Mouse (Mus musculus) forebrain, embryonic 12.5 days (tissue): ENCODE measurements around the gene Islr2. TPM values are rescaled to one million over a fixed set of nuclear protein-coding genes. Genes with fewer than 3 reads are reported as not detected.
"Not testable (repeated sequence)": the region's sequence is repeated elsewhere in the genome, so short reads cannot be mapped to it uniquely, and the experiment has no call there.

ENCODE experiments used
- ATAC-seq: fragments of 200-750 bp; cut with Nextera tagmentation; 2 replicates; pipeline ENCODE4 v1.8.0; 2017; ENCODE audit warnings: moderate TSS enrichment; ENCODE audit not compliant: low FRiP score
- H3K27ac ChIP-seq: fragments of 300-500 bp; sonication (generic); 2 replicates; pipeline ENCODE4 v1.5.1; 2016; ENCODE audit warnings: mild to moderate bottlenecking
- H3K27me3 ChIP-seq: fragments of 300-500 bp; sonication (generic); 2 replicates; pipeline ENCODE4 v1.6.1; 2016; ENCODE audit warnings: mild to moderate bottlenecking
- H3K36me3 ChIP-seq: fragments of 300-500 bp; sonication (generic); replicated peaks from 2 replicates; pipeline ENCODE4 v1.6.1; 2016; ENCODE audit warnings: mild to moderate bottlenecking
- H3K4me1 ChIP-seq: fragments of 300-500 bp; sonication (generic); 2 replicates; pipeline ENCODE4 v1.6.1; 2016
- H3K4me2 ChIP-seq: fragments of 300-500 bp; sonication (generic); 2 replicates; pipeline ENCODE4 v1.6.1; 2016; ENCODE audit warnings: mild to moderate bottlenecking, moderate library complexity
- H3K4me3 ChIP-seq: fragments of 300-500 bp; sonication (generic); replicated peaks from 2 replicates; pipeline ENCODE4 v1.5.1; 2016; ENCODE audit warnings: mild to moderate bottlenecking
- H3K9ac ChIP-seq: fragments of 300-500 bp; sonication (generic); 2 replicates; pipeline ENCODE4 v1.6.1; 2016; ENCODE audit warnings: mild to moderate bottlenecking
- H3K9me3 ChIP-seq: fragments of 300-500 bp; sonication (generic); 2 replicates; pipeline ENCODE4 v1.6.1; 2016
- WGBS: fragments of 180-500 bp; shearing (Covaris S2); methylation state at CpG from one replicate; pipeline ENCODE4 v1.1.7; 2016; 5-methylcytosine and 5-hydroxymethylcytosine counted together
- polyA plus RNA-seq: library from polyadenylated mRNA; unstranded; fragments of >200 nt; fragmentation: Nextera tagmentation; extraction: Ambion mirVana; gene quantifications from 2 replicates; pipeline ENCODE4 v1.2.1, GENCODE M21; 2016

Gene Islr2
- 52.3 and 60.8 TPM in 2 replicates for polyA plus RNA-seq

DNA sequence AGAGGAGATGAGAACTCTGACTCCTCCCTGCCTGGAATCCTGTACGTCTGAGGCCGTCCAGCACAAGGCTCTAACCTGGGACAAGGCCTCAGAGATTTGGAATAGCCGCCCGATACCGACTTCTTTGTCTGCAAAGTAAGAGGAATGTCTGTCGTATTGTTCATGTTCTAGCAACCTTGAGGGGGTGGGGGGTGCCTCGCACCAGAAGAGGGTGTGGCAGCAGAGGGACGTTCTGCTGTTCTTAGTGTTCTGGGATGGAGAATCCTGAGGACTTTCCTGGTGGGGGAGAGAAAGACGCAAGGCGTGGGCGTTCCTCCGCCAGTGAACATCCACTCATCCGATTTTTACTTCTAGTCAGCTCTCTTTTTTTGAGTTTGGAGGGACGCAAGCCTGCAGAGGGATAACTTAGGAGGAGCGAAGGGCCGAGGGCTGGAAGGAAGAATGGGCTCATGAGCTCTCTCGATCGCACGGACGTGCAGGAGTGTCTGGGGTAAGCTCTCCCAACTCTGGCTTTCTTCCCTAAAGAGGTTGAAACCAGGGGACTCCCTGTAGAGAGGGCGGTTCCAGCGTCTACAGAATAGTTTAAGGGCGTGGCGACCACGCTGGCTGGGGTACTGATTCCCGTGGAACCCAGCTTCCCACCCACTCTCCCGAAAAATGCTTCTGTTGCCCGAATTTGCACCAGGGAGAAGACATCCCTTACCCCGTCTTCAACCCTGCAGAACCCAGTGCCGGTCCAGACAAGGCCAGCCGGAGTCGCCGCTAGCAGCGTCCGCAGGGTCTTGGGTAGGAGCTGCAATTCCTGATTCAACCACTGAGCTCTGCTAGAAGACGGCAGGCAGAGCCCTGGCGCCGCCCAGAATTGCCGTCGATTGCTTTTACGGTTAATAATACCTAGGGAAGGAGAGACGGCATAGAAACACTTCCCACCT, at the start of gene Islr2, which contains the start of gene Islr:
Islr2 (minus strand) TSS at position 804 of the 932 bp plus-strand sequence.
Islr (minus strand) TSS at position 791 of the 932 bp plus-strand sequence.
- Histone ChIP-seq H3K36me3 (no peaks in the 10 kb centered on the region), H3K27me3 (peaks cover 53% of the 10 kb centered on the region), H3K4me1 (peaks cover 62% of the 10 kb centered on the region), H3K4me3 (peak within 1 kb of the TSS; percentile 43), H3K27ac (peak within 1 kb of the TSS; percentile 91), H3K4me2 (peak within 1 kb of the TSS; percentile 63), H3K9ac (peak within 1 kb of the TSS; percentile 69), H3K9me3 (no peaks in the 10 kb centered on the region)
- peak; percentile 62 for ATAC-seq
- WGBS: 1% methylated on average over 42 of the region's 42 CpGs

DNA sequence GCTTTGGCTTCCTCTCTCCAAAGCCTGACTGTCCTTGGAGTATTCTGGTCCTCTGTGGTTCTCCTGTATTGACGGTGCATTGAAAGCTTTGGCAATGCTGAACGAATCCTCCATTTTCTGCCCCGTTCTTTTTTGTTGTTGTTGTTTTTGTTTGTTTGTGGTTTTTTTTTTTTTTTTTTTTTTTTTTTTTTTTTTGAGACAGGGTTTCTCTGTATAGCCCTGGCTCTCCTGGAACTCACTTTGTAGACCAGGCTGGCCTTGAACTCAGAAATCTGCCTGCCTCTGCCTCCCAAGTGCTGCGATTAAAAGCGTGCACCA, 49.6 kb upstream of the Islr2 start:
- H3K36me3 ChIP-seq: peaks cover 23% of the 10 kb centered on the region
- H3K4me3 ChIP-seq: peak overlapping the region; percentile 70
- H3K9me3 ChIP-seq, H3K27me3 ChIP-seq, ATAC-seq: not testable (repeated sequence)
- 0 out of 2 replicates have a peak overlapping the region, but pooled peaks have one; percentile 65 for H3K27ac ChIP-seq
- peak overlapping the region; percentile 78 for H3K4me2 ChIP-seq
- H3K9ac ChIP-seq: peak overlapping the region; percentile 88
- WGBS: 72% methylated on average over 5 of the region's 5 CpGs
- peaks cover 32% of the 10 kb centered on the region for H3K4me1 ChIP-seq

DNA sequence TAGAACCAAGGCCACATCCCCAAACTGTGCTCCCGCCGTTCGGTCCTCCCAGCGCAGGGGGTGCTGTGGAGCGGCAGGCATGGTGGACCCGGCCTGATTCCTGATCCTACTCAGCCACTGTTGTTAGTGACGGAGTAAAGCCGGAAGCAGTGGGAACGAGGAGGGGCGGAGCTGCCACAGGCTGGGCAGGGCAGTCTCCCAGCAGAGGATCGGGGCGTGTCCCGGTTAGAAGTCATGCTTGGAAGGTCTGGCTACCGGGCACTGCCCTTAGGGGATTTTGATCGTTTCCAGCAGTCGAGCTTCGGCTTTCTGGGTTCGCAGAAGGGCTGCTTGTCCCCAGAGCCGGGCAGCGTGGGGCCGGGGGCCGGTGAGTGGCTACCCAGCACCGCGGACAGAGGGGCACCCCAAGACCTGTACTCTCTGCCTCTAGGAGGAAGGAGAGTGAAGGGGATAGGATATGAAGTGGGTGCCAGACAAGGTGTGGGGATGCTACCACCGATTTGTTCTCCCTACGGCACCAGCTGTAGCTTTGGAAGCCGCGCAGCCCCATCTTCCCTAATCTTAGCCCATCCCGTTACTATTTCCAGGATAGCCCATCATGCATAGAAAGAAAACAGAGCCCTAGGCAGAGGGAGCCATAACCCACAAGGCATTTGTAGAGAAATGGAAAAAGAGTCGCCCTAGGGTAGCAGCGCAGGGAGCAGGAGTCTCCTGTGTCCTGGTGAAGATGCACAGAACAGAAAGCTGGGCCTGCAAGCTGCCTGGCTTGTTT, 49.1 kb upstream of the Islr2 start, which contains the start of gene Stoml1:
Stoml1 (plus strand) TSS at position 132 of the 772 bp plus-strand sequence.
- peak within 1 kb of the TSS; percentile 88 for H3K9ac ChIP-seq
- under 1% methylated on average over 31 of the region's 31 CpGs for WGBS
- peak within 1 kb of the TSS; percentile 78 for H3K4me2 ChIP-seq
- ATAC-seq: peak; percentile 96
- peaks cover 37% of the 10 kb centered on the region for H3K4me1 ChIP-seq
- H3K27ac ChIP-seq: peak within 1 kb of the TSS; percentile 65; the same call in 1 of the 2 replicates
- peak within 1 kb of the TSS; percentile 70 for H3K4me3 ChIP-seq
- H3K9me3 ChIP-seq: no peaks in the 10 kb centered on the region
- H3K36me3 ChIP-seq: peaks cover 19% of the 10 kb centered on the region
- no peaks in the 10 kb centered on the region for H3K27me3 ChIP-seq

DNA sequence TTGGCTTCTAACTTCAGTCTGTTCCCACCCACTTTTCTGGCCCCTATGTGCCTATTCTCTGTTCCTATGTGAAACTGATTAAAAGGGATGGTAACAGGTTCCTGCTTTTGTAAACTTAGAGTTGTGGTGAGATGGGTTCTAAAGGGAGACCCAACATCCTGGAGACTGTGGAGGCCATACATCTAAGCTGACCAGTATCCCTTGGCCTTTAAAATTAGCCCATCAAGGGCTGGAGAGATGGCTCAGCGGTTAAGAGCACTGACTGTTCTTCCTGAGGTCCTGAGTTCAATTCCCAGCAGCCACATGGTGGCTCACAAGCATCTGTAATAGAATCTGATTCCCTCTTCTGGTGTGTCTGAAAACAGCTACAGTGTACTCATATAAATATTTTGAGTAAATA, 46.6 kb upstream of the Islr2 start:
- not testable (repeated sequence) for H3K27ac ChIP-seq, H3K27me3 ChIP-seq, ATAC-seq, H3K9me3 ChIP-seq, H3K36me3 ChIP-seq, H3K4me3 ChIP-seq, H3K4me2 ChIP-seq, H3K9ac ChIP-seq
- H3K4me1 ChIP-seq: peaks cover 50% of the 10 kb centered on the region
- 86% methylated on average over 1 of the region's 1 CpGs for WGBS

DNA sequence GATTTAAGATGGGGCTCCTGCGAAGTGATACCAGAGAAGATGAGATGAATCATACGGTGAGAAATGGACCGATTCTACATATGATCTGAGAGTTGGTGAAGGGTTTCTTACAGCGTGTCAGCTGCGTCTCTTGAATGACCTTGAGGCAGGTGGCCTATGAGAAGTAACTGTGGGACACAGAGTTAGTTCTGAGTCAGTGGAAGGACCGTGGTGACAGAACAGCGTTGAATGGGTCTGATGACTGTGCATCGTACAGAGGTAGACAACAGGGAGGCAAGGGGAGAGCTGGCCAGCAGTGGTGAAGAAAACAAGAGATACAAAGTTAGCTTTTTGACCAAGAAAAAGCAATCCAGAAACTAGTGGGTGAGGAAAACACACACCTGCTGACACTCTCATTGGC, 46.2 kb upstream of the Islr2 start:
- 0 out of 2 replicates have a peak overlapping the region, but pooled peaks have one; percentile 74 for H3K27ac ChIP-seq
- H3K27me3 ChIP-seq: no peaks in the 10 kb centered on the region
- H3K9ac ChIP-seq: no peak overlapping the region
- WGBS: 81% methylated on average over 8 of the region's 8 CpGs
- peak overlapping the region; percentile 67 for H3K4me2 ChIP-seq
- H3K4me1 ChIP-seq: peaks cover 50% of the 10 kb centered on the region
- H3K4me3 ChIP-seq: no peak overlapping the region
- no peaks in the 10 kb centered on the region for H3K9me3 ChIP-seq
- H3K36me3 ChIP-seq: no peaks in the 10 kb centered on the region
- ATAC-seq: no peak

- H3K4me1 ChIP-seq: peaks cover 44% of the 10 kb centered on the region
- 2% methylated on average over 16 of the region's 16 CpGs for WGBS
- no peaks in the 10 kb centered on the region for H3K27me3 ChIP-seq
- H3K9ac ChIP-seq: peak within 1 kb of the TSS; percentile 63
- no peak for ATAC-seq
- H3K9me3 ChIP-seq: no peaks in the 10 kb centered on the region
- peak within 1 kb of the TSS; percentile 67 for H3K4me2 ChIP-seq
- H3K4me3 ChIP-seq: peak within 1 kb of the TSS; percentile 44
- peak within 1 kb of the TSS; percentile 74 for H3K27ac ChIP-seq
- no peaks in the 10 kb centered on the region for H3K36me3 ChIP-seq
These were observed 45.6 kb upstream of the Islr2 start, which contains the start of gene Pml for GRCm38 (mm10) chr9:58249592-58250192. Pml (minus strand) TSS chr9:58249786.

DNA sequence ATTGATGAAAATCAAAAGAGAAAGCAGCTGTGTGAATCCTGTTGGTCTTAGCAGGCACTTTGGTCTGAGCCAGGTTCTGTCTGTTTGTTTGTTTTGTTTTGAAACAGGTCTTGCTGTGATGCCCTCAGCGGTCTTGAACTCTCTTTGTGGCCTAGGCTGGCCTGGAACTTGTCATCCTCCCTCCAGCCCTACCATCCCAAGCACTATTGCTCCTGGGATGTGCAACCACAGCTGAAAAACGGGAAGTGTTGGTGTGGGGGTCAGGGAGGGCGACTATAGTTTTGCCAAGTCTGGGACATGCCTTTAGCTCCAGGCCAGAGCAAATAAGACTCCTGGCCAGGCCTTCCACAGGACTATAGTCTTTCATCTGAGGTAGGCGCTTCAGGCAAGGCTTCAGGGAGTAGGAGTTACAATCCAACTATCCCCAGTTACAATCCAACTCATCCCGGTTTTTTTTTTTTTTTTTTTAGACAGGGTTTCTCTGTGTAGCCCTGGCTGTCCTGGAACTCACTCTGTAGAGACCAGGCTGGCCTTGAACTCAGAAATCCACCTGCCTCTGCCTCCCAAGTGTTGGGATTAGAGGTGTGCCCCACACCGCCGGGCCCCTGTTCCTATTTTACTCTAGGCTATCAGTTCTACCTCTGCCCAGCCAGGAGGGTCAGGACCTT, 44.8 kb upstream of the Islr2 start:
- Histone ChIP-seq H3K9me3 (no peaks in the 10 kb centered on the region), H3K36me3 (no peaks in the 10 kb centered on the region), H3K4me3 (peak overlapping the region; percentile 44), H3K27me3 (no peaks in the 10 kb centered on the region), H3K9ac (peak overlapping the region; percentile 63), H3K27ac (no peak overlapping the region), H3K4me1 (peaks cover 36% of the 10 kb centered on the region), H3K4me2 (peak overlapping the region; percentile 67)
- 50% methylated on average over 7 of the region's 7 CpGs for WGBS
- ATAC-seq: no peak

DNA sequence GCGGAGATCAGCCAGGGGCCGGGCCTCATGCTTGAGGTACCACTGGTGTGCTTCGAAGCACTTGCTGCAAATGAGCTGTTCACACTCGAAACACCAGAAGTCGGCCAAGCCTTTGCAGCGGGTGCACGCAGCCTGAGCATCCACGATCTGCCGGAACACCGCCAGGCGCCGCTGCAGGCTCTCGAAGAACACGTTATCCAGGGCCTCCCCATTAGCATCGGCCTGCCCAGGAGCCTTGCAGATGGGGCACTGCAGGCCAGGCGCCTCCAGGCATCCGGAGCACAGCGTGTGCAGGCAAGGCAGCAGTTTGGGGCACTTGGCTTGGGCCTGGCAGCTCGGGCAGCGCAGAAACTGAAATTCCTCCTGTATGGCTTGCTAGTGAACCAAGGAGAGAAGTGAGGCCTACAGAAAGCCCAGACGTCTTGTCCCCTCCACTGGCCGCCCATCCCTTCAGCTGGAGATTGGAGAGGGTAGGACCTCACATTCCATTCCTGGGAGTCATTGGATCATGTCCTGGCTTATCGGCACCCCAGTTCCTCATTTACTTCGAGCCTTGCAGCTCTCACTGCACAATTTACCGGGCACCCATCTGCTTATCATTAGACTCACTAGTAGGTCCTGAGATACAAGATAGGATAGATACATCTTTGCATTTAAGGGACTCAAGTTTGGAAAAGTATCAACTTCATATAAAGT, 43.1 kb upstream of the Islr2 start:
- Histone ChIP-seq H3K27ac (peak overlapping the region; percentile 50; the same call in 1 of the 2 replicates), H3K27me3 (no peaks in the 10 kb centered on the region), H3K9me3 (no peaks in the 10 kb centered on the region), H3K36me3 (no peaks in the 10 kb centered on the region), H3K4me1 (peaks cover 37% of the 10 kb centered on the region), H3K9ac (peak overlapping the region; percentile 50), H3K4me3 (peak overlapping the region; percentile 25), H3K4me2 (peak overlapping the region; percentile 47)
- peak; percentile 83 for ATAC-seq
- WGBS: 15% methylated on average over 25 of the region's 25 CpGs

DNA sequence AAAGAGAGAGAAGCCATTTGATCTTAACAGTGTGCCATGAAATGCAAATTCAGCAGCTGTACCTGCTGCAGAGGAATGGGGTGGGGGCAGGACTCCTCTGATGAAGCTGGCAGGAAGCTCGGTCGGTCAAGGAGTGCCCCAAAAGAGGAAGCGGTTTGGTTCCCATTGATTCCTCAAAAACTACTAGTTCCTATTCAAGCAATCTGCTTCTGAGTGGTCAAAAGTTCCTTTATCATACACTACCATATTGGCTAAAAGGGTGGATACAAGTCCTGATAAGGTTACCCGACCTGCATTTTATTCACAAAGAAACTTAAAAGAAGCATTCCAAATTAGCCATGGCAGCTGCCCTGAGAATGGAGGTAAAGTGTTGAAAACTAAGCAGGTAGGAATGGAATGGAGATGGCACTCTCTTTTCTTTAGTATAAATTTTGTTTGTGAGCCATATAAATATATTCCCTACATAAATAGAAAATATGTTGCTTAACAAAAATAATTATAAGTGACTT, 42.0 kb upstream of the Islr2 start:
- no peak for ATAC-seq
- no peaks in the 10 kb centered on the region for H3K36me3 ChIP-seq
- 88% methylated on average over 4 of the region's 4 CpGs for WGBS
- no peak overlapping the region for H3K27ac ChIP-seq
- H3K4me2 ChIP-seq: no peak overlapping the region
- H3K9ac ChIP-seq: no peak overlapping the region
- no peaks in the 10 kb centered on the region for H3K9me3 ChIP-seq
- H3K27me3 ChIP-seq: no peaks in the 10 kb centered on the region
- peaks cover 48% of the 10 kb centered on the region for H3K4me1 ChIP-seq
- H3K4me3 ChIP-seq: no peak overlapping the region

GRCm38 (mm10) chr9:58243696-58244095, 39.6 kb upstream of the Islr2 start:
- no peaks in the 10 kb centered on the region for H3K27me3 ChIP-seq
- H3K9me3 ChIP-seq: no peaks in the 10 kb centered on the region
- no peak overlapping the region for H3K4me2 ChIP-seq
- ATAC-seq: no peak
- H3K9ac ChIP-seq: no peak overlapping the region
- no peak overlapping the region for H3K27ac ChIP-seq
- 93% methylated on average over 6 of the region's 6 CpGs for WGBS
- no peaks in the 10 kb centered on the region for H3K36me3 ChIP-seq
- H3K4me3 ChIP-seq: no peak overlapping the region
- peaks cover 34% of the 10 kb centered on the region for H3K4me1 ChIP-seq

DNA sequence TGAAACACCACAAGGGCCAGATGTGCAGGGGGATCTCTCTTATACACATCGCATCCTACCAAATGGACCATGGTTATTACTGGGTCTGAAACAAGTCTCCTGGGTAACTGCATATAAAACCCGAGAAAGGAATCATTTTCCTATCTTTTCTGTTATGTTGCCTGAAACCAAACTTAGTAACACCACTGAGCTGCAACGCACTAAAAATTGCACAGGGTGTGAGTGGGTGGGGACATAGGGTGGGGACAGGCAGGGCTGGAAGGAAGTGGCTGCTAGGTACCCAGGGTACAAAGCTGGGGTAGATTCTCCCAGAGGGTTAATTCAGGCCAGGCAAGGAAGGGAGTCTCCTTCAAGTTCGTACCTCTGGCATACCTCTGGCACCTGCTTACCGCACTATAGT, 38.6 kb upstream of the Islr2 start:
- peaks cover 31% of the 10 kb centered on the region for H3K4me1 ChIP-seq
- no peaks in the 10 kb centered on the region for H3K9me3 ChIP-seq
- no peak for ATAC-seq
- no peaks in the 10 kb centered on the region for H3K27me3 ChIP-seq
- no peak overlapping the region for H3K9ac ChIP-seq
- H3K27ac ChIP-seq: no peak overlapping the region
- H3K4me3 ChIP-seq: no peak overlapping the region
- no peak overlapping the region for H3K4me2 ChIP-seq
- no peaks in the 10 kb centered on the region for H3K36me3 ChIP-seq
- 87% methylated on average over 5 of the region's 5 CpGs for WGBS
